Mouse (Mus musculus): ENCODE measurements around the gene Reg3g. TPM values are rescaled to one million over a fixed set of nuclear protein-coding genes. Genes with fewer than 3 reads are reported as not detected.

Reg3g gene
- polyA plus RNA-seq (2012; rRNA removed): 394 and 1,292 TPM in 2 replicates

- Histone ChIP-seq H3K4me1 (ENCODE audit: control insufficient read depth, insufficient read depth, insufficient read length, low read length) (peaks cover 5% of the 10 kb centered on the region; the same call in 1 of the 2 replicates), H3K36me3 (ENCODE audit: control insufficient read depth, insufficient read depth, low read length) (no peaks in the 10 kb centered on the region; the same call in 1 of the 2 replicates), H3K27ac (ENCODE audit: insufficient read depth, low read depth, low read length) (peak within 1 kb of the TSS; percentile 70), H3K27me3 (ENCODE audit: control insufficient read depth, insufficient read depth, low read length) (no peaks in the 10 kb centered on the region), H3K4me3 (ENCODE audit: low read depth, low read length) (no peak within 1 kb of the TSS; the same call in 1 of the 2 replicates)
- 22% methylated on average over 2 of the region's 2 CpGs for WGBS
- TF ChIP-seq CTCF (IDR thresholded peaks at IDR 0.05; ENCODE audit: extremely low read depth, insufficient read length, insufficient replicate concordance, low read depth, low read length) (no peak), POLR2A (IDR thresholded peaks at IDR 0.05; ENCODE audit: low read depth, low read length) (no peak)
Observed at GRCm38 (mm10) chr6:78468772-78469171, at the start of gene Reg3g. TSS of gene Reg3g (minus strand) at chr6:78468872.

- Histone ChIP-seq H3K27me3 (ENCODE audit: control insufficient read depth, insufficient read depth, low read length) (no peaks in the 10 kb centered on the region), H3K36me3 (ENCODE audit: control insufficient read depth, insufficient read depth, low read length) (no peaks in the 10 kb centered on the region), H3K27ac (ENCODE audit: insufficient read depth, low read depth, low read length) (no peak overlapping the region), H3K4me3 (ENCODE audit: low read depth, low read length) (no peak overlapping the region), H3K4me1 (ENCODE audit: control insufficient read depth, insufficient read depth, insufficient read length, low read length) (peaks cover 3% of the 10 kb centered on the region; the same call in 1 of the 2 replicates)
- 54% methylated on average over 3 of the region's 3 CpGs for WGBS
- no peak for TF ChIP-seq POLR2A (IDR thresholded peaks at IDR 0.05; ENCODE audit: low read depth, low read length)
- TF ChIP-seq CTCF (IDR thresholded peaks at IDR 0.05; ENCODE audit: extremely low read depth, insufficient read length, insufficient replicate concordance, low read depth, low read length): no peak
Observed at GRCm38 (mm10) chr6:78515777-78516446, 47.2 kb upstream of the Reg3g start.

GRCm38 (mm10) chr6:78512833-78513232 is 44.2 kb upstream of the Reg3g start:
- Histone ChIP-seq H3K4me3 (ENCODE audit: low read depth, low read length) (no peak overlapping the region), H3K36me3 (ENCODE audit: control insufficient read depth, insufficient read depth, low read length) (no peaks in the 10 kb centered on the region), H3K27ac (ENCODE audit: insufficient read depth, low read depth, low read length) (no peak overlapping the region), H3K27me3 (ENCODE audit: control insufficient read depth, insufficient read depth, low read length) (no peaks in the 10 kb centered on the region), H3K4me1 (ENCODE audit: control insufficient read depth, insufficient read depth, insufficient read length, low read length) (peaks cover 8% of the 10 kb centered on the region; the same call in 1 of the 2 replicates)
- 7% methylated on average over 3 of the region's 3 CpGs for WGBS
- TF ChIP-seq CTCF (IDR thresholded peaks at IDR 0.05; ENCODE audit: extremely low read depth, insufficient read length, insufficient replicate concordance, low read depth, low read length) (peak; percentile 78; the same call in 1 of the 2 replicates), POLR2A (IDR thresholded peaks at IDR 0.05; ENCODE audit: low read depth, low read length) (no peak)

- Histone ChIP-seq H3K27ac (ENCODE audit: insufficient read depth, low read depth, low read length) (0 out of 2 replicates have a peak overlapping the region, but pooled peaks have one; percentile 6), H3K36me3 (ENCODE audit: control insufficient read depth, insufficient read depth, low read length) (no peaks in the 10 kb centered on the region), H3K27me3 (ENCODE audit: control insufficient read depth, insufficient read depth, low read length) (no peaks in the 10 kb centered on the region), H3K4me1 (ENCODE audit: control insufficient read depth, insufficient read depth, insufficient read length, low read length) (peaks cover 8% of the 10 kb centered on the region; the same call in 1 of the 2 replicates), H3K4me3 (ENCODE audit: low read depth, low read length) (no peak overlapping the region)
- 37% methylated on average over 3 of the region's 3 CpGs for WGBS
- no peak for TF ChIP-seq POLR2A (IDR thresholded peaks at IDR 0.05; ENCODE audit: low read depth, low read length)
- no peak for TF ChIP-seq CTCF (IDR thresholded peaks at IDR 0.05; ENCODE audit: extremely low read depth, insufficient read length, insufficient replicate concordance, low read depth, low read length)
Observed at GRCm38 (mm10) chr6:78510173-78510900, 41.7 kb upstream of the Reg3g start.

- Histone ChIP-seq H3K4me3 (ENCODE audit: low read depth, low read length) (no peak overlapping the region), H3K27ac (ENCODE audit: insufficient read depth, low read depth, low read length) (no peak overlapping the region), H3K36me3 (ENCODE audit: control insufficient read depth, insufficient read depth, low read length) (no peaks in the 10 kb centered on the region), H3K4me1 (ENCODE audit: control insufficient read depth, insufficient read depth, insufficient read length, low read length) (peaks cover 7% of the 10 kb centered on the region; the same call in 1 of the 2 replicates), H3K27me3 (ENCODE audit: control insufficient read depth, insufficient read depth, low read length) (no peaks in the 10 kb centered on the region)
- TF ChIP-seq CTCF (IDR thresholded peaks at IDR 0.05; ENCODE audit: extremely low read depth, insufficient read length, insufficient replicate concordance, low read depth, low read length) (no peak), POLR2A (IDR thresholded peaks at IDR 0.05; ENCODE audit: low read depth, low read length) (no peak)
- WGBS: 82% methylated on average over 3 of the region's 3 CpGs
Observed at GRCm38 (mm10) chr6:78505745-78506144, 37.1 kb upstream of the Reg3g start.

GRCm38 (mm10) chr6:78494633-78495032 is 26.0 kb upstream of the Reg3g start:
- TF ChIP-seq CTCF (IDR thresholded peaks at IDR 0.05; ENCODE audit: extremely low read depth, insufficient read length, insufficient replicate concordance, low read depth, low read length): no peak
- no peak for TF ChIP-seq POLR2A (IDR thresholded peaks at IDR 0.05; ENCODE audit: low read depth, low read length)
- Histone ChIP-seq H3K36me3 (ENCODE audit: control insufficient read depth, insufficient read depth, low read length) (no peaks in the 10 kb centered on the region), H3K4me3 (ENCODE audit: low read depth, low read length) (no peak overlapping the region), H3K27me3 (ENCODE audit: control insufficient read depth, insufficient read depth, low read length) (no peaks in the 10 kb centered on the region), H3K4me1 (ENCODE audit: control insufficient read depth, insufficient read depth, insufficient read length, low read length) (peaks cover 5% of the 10 kb centered on the region; the same call in 1 of the 2 replicates), H3K27ac (ENCODE audit: insufficient read depth, low read depth, low read length) (no peak overlapping the region)
- WGBS: 48% methylated on average over 3 of the region's 3 CpGs

- Histone ChIP-seq H3K4me3 (ENCODE audit: low read depth, low read length) (no peak overlapping the region), H3K36me3 (ENCODE audit: control insufficient read depth, insufficient read depth, low read length) (no peaks in the 10 kb centered on the region; the same call in 1 of the 2 replicates), H3K27me3 (ENCODE audit: control insufficient read depth, insufficient read depth, low read length) (no peaks in the 10 kb centered on the region), H3K4me1 (ENCODE audit: control insufficient read depth, insufficient read depth, insufficient read length, low read length) (peaks cover 5% of the 10 kb centered on the region; the same call in 1 of the 2 replicates), H3K27ac (ENCODE audit: insufficient read depth, low read depth, low read length) (no peak overlapping the region)
- TF ChIP-seq POLR2A (IDR thresholded peaks at IDR 0.05; ENCODE audit: low read depth, low read length): no peak
- no peak for TF ChIP-seq CTCF (IDR thresholded peaks at IDR 0.05; ENCODE audit: extremely low read depth, insufficient read length, insufficient replicate concordance, low read depth, low read length)
- WGBS: 26% methylated on average over 3 of the region's 3 CpGs
Observed at GRCm38 (mm10) chr6:78469287-78469686, 615 bp upstream of the Reg3g start.

Data from small intestine, adult 2 months (tissue).